Mouse (Mus musculus) heart, adult 11 months (tissue): ENCODE data around the gene Zfp771.
A peak's percentile ranks its signal among the peaks of the same experiment; 100 is the strongest.

Source experiments
- DNase-seq: peaks from one replicate; pipeline ENCODE4 v3.0.0; 2022

Zfp771 gene

GRCm38 (mm10) chr7:127253821-127254769 is 10.0 kb downstream of the Zfp771 start:
- peak; percentile 99 for DNase-seq

- no peak for DNase-seq
Observed at GRCm38 (mm10) chr7:127255008-127255407, 10.9 kb downstream of the Zfp771 start.

GRCm38 (mm10) chr7:127255965-127256364 is 11.9 kb downstream of the Zfp771 start:
- DNase-seq, result no peak

DNA sequence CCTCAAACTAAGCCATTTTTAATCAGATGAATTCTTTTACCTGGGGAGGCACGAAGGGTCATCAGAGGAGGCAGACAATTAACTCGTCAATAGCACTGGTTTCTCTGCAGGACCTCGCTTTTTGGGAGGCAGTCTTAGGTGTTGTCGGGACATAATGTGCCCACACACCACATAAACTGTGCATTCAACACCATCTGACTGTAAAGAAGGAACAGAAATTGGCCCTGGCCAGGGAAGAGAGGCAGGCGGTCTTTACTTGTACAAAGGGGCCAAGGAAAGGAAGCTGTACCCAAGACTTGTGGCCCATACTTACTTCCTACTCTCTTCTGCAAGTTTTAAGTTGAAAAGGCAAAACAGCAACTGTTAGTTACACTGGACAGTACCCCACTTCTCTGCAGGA is 12.4 kb downstream of the Zfp771 start:
- DNase-seq, result peak; percentile 93

- peak; percentile 84 for DNase-seq
Observed at GRCm38 (mm10) chr7:127259186-127259905, 15.3 kb downstream of the Zfp771 start.

DNA sequence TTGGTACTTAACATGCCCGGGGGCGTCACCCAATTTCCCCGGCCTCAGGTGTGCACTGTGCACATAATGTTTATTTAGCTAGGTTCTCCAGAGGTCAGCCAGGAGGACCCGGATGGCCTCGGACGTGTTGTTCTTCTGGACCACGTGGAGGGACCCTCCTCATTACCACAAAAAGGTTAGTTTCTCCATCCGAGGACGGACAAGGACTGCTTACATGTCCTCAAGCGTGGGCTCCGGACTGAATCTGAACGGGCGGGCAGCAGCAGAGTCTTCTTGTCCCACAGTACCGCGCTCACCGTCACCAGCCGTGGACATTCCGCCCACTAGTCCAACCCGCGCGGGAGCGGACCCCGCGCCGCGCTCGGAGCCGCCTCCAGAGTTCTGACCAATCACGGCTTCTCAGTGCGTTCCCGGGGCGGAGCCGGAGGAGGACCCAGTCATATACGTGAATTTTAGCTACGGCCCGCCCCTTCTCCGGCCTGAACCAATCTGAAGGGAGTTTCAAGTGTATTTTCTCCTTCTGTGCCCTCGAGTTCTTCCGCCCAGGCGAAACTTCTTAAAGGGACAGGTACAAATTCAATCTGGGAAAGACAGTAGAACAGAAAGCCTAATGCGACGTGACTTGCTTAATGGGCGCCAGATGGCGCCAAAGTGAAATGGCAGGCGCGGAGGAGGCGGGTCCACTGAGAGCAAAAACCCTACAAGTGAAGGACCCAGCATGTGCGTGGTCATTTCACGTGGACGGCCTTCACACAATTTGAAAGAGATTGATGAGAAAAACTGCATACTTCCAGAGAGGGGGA is 16.4 kb downstream of the Zfp771 start, which contains the start of gene Dctpp1:
Gene Dctpp1 (minus strand): TSS at position 401 of the 803 bp plus-strand sequence.
- peak; percentile 100 for DNase-seq

DNA sequence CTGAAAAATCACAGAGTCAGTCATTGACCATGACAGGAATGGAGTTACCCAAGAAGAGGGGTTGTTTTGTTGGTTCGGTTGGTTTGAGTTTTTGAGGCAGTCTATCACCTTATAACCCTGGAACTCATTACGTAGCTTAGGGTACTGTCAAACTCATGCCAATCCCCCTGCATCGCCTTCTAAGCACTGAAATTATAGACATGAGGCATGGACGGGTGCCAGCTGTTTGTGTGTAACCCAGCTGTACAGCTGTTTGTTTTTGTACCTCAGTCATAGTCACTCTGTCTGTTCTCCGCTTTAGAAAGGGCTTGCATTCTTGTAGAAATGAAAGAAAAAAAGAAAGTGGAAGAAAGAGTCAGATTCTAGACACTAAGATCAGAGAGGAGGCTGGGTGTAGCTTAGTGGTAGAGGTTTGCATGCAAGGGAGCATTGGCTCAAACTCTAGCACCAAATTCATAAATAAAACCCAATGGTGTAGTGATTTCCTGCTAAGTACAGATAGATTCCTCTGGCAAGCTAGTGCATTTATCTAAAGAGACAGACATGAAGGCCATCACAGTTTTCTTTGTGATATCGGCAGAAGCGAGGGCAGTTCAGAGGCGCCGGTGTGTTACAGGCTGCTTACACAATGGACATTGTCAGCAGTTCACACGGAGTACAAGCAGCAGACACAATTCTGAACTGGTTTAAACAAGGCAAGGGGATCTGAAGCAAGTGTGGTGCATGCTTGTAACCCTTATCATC is 18.3 kb downstream of the Zfp771 start:
- DNase-seq, result no peak

DNA sequence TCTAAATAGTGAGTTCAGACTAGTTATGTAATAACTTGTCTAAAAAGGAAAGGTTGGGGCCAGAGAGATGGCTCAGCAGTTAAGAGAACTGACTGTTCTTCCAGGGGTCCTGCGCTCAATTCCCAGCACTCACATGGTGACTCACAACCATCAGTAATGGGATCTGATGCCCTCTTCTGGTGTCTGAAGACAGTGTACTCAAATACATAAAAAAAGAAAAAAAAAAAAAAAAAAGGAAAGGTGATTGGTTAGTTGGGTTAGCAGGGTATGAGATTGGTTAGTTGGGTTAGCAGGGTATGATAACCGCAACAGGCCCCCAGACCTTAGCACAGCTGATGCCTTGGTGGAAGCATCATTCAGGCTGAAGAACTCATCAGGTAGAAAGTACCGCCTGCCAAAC is 19.5 kb downstream of the Zfp771 start:
- no peak for DNase-seq

- DNase-seq, result no peak
Observed at GRCm38 (mm10) chr7:127270256-127270655, 26.2 kb downstream of the Zfp771 start.

GRCm38 (mm10) chr7:127270666-127271065 is 26.6 kb downstream of the Zfp771 start:
- no peak for DNase-seq

GRCm38 (mm10) chr7:127271093-127271492 is 27.0 kb downstream of the Zfp771 start:
- DNase-seq, result no peak

- peak; percentile 83 for DNase-seq
Observed at GRCm38 (mm10) chr7:127272566-127272965, 28.5 kb downstream of the Zfp771 start.

GRCm38 (mm10) chr7:127273118-127273923 is 29.2 kb downstream of the Zfp771 start:
- no peak for DNase-seq

DNA sequence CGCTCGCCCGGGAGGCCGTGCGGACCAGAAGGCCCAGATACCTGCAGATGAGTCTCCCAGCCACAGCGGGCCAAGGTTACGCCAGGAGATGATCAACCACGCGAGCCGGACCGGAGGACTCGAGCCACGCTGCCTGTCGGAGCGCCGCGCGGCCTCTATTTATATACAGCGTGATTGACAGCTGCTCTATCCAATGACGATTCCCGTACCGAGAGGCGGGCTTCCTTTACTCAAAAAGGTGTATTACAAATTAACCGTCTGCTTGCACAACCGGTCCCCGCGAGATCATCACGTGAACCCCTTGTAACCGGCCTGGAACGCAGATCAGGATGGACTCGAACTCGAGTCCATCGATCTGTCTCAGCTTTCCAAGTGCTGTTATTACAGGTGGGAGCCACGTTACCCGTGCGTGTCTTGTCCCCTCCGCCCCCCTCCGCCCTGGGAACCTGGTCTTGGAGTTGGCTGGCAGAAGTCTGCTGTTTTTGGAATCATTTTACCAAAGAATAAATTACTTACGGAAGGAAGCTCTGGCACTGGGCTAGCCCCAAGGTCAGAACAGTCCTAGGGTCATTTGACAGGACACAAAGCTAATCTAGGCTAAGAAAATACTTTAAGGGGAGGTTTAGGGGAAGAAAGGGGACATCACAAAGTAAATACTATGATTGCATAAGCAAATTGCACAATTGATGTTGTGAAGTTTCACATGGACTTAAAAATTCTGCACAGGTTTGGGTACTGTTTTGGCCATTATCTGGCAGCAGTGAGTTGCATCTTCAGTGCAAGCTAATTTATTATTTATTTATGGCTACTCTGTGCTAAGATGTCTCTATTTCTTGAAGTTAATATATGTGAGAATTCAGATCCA is 30.1 kb downstream of the Zfp771 start, which contains the start of gene Sephs2:
Gene Sephs2 (minus strand): TSS at position 131 of the 865 bp plus-strand sequence.
- DNase-seq, result peak; percentile 100

GRCm38 (mm10) chr7:127276519-127276961 is 32.5 kb downstream of the Zfp771 start:
- no peak for DNase-seq

- DNase-seq, result no peak
Observed at GRCm38 (mm10) chr7:127278311-127278710, 34.2 kb downstream of the Zfp771 start.

- peak; percentile 91 for DNase-seq
Observed at GRCm38 (mm10) chr7:127280092-127280491, 36.0 kb downstream of the Zfp771 start.

- no peak for DNase-seq
Observed at GRCm38 (mm10) chr7:127281114-127281513, 37.0 kb downstream of the Zfp771 start.

DNA sequence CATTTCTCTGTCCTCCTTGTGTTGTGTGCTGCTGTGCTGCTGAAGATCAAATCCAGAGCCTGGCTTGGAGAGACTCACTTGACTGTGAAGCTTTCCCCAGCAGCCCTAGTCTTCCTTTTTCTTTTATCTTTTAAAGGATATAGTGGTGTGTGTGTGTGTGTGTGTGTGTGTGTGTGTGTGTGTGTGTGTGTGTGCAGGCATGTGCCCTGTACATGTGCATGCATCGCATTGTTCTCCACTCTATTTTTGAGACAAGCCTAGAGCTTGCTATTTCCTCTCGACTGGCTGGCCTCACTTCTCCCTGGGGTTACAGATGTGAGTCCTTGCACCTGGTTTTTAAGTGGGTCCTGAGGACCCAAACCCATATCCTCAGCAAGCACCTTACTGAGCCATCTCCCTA is 38.1 kb downstream of the Zfp771 start:
- no peak for DNase-seq

- DNase-seq, result no peak
Observed at GRCm38 (mm10) chr7:127285154-127285553, 41.1 kb downstream of the Zfp771 start.
